10 mouse cellular contexts compared by ENCODE assay signal in genomic region chr12:31912966-31913551, GRCm38 (mm10). TPM values are rescaled to one million over a fixed set of nuclear protein-coding genes. Genes with fewer than 3 reads are reported as not detected.
DNase-seq lines count a peak whose midpoint lies in the region; TF ChIP-seq lines count a peak whose summit lies in the region.
"Had no signal": no experiment of that assay in that cellular context is flagged by ENCODE, and none has a peak within 500 bp of the region (broad histone marks: within the 10 kb centered on the region; RNA-seq: fewer than 3 reads in every experiment).

No protein-coding gene starts in this region.

- H3K4me1 ChIP-seq in cerebellum, adult 2 months (ENCODE audit: control insufficient read depth, insufficient read depth, low read length), result peaks cover 28% of the 10 kb centered on the region
- 0 out of 2 replicates have a peak, but pooled peaks cover 2% of the 10 kb centered on the region for H3K4me1 ChIP-seq in heart, adult 2 months (ENCODE audit: control insufficient read depth, insufficient read depth, low read length)
- H3K4me1 ChIP-seq: hindbrain, embryonic 15.5 days had no signal

- no peak for TF ChIP-seq EP300 in heart, adult 2 months (IDR thresholded peaks at IDR 0.05; ENCODE audit: insufficient read depth, low read depth, low read length)

- intact Hi-C loops in heart, adult 2 months (cut with DNase I), result no loop called here
- intact Hi-C loops in heart, postnatal 36 days (cut with DNase I), result loop anchor here (5.0 kb wide), 1 partner anchor 66 kb away; no protein-coding TSS in a partner anchor

- H3K79me2 ChIP-seq in heart, adult 2 months (replicated peaks; ENCODE audit: control insufficient read depth, insufficient read depth, low read length), result no peaks in the 10 kb centered on the region

- DNase-seq in cerebellum, adult 2 months, result peak; percentile 42 to 48
- no peak for DNase-seq in cerebellum, adult 8-10 months
- no peak for DNase-seq in heart, adult 2 months
- DNase-seq in heart, postnatal 36 days, result no peak
- DNase-seq in layer of hippocampus, adult 2 months (ENCODE audit: low spot score in 2 of 2), result no peak
- DNase-seq in layer of hippocampus, postnatal 10 days (ENCODE audit: low spot score in 2 of 2), result no peak
- DNase-seq in yolk sac, embryonic 10.5 days (ENCODE audit: low spot score), result peak; percentile 67
- no peak for DNase-seq in ovary, postnatal 14 days (ENCODE audit: low spot score)

- no peak overlapping the region for H3K9ac ChIP-seq in heart, adult 2 months (ENCODE audit: low read depth, low read length)
- H3K9ac ChIP-seq: embryonic facial prominence, embryonic 12.5 days; hindbrain, embryonic 15.5 days had no signal

- no peak for TF ChIP-seq CTCF in cerebellum, adult 2 months (IDR thresholded peaks at IDR 0.05; ENCODE audit: borderline replicate concordance, insufficient read depth, low read depth, low read length)
- TF ChIP-seq CTCF in heart, adult 2 months (IDR thresholded peaks at IDR 0.05), result no peak
- no peak for TF ChIP-seq CTCF in layer of hippocampus, adult 2 months (conservative IDR thresholded peaks at IDR 0.05)

- H3K27me3 ChIP-seq in cerebellum, adult 2 months (ENCODE audit: control insufficient read depth, insufficient read depth, low read length), result no peaks in the 10 kb centered on the region
- H3K27me3 ChIP-seq in heart, adult 2 months (ENCODE audit: control insufficient read depth, insufficient read depth, low read length), result no peaks in the 10 kb centered on the region
- H3K27me3 ChIP-seq: embryonic facial prominence, embryonic 12.5 days; hindbrain, embryonic 15.5 days had no signal

- H3K4me3 ChIP-seq in cerebellum, adult 2 months (replicated peaks; ENCODE audit: insufficient read depth, low read depth, low read length), result no peak overlapping the region
- no peak overlapping the region for H3K4me3 ChIP-seq in heart, adult 2 months
- H3K4me3 ChIP-seq in layer of hippocampus, adult 2 months, result no peak overlapping the region
- H3K4me3 ChIP-seq: embryonic facial prominence, embryonic 12.5 days; hindbrain, embryonic 15.5 days had no signal

- peak overlapping the region; percentile 99 for H3K27ac ChIP-seq in cerebellum, adult 2 months (ENCODE audit: insufficient read depth, low read length)
- peak overlapping the region; percentile 61 for H3K27ac ChIP-seq in heart, adult 2 months
- peak overlapping the region; percentile 84 for H3K27ac ChIP-seq in layer of hippocampus, adult 2 months
- H3K27ac ChIP-seq: embryonic facial prominence, embryonic 12.5 days; hindbrain, embryonic 15.5 days had no signal

- WGBS in cerebellum, adult 2 months, result 83% methylated on average over 6 of the region's 6 CpGs
- 86% methylated on average over 6 of the region's 6 CpGs for whole genome bisulfite sequencing in heart, adult 2 months

- TF ChIP-seq POLR2A in cerebellum, adult 2 months (IDR thresholded peaks at IDR 0.05; ENCODE audit: borderline replicate concordance, insufficient read depth, low read length), result no peak
- no peak for TF ChIP-seq POLR2A in heart, adult 2 months (IDR thresholded peaks at IDR 0.05; ENCODE audit: insufficient read depth, low read depth, low read length)

- no peaks in the 10 kb centered on the region for H3K36me3 ChIP-seq in heart, adult 2 months (ENCODE audit: control insufficient read depth, insufficient read depth, low read length)
- H3K36me3 ChIP-seq: embryonic facial prominence, embryonic 12.5 days; hindbrain, embryonic 15.5 days had no signal

RNA-seq across cellular contexts. Expression of gene Hbp1, which starts 37.3 kb away (rescaled TPM):
- polyA plus RNA-seq in cerebellum, adult 2 months (2012; rRNA removed), result 43.5 and 46.2 TPM in 2 replicates
- 10 to 100 TPM; 58.2 to 67.2 TPM for total RNA-seq in heart, adult 2 months (2021)
- polyA plus RNA-seq in heart, adult 2 months (2012; rRNA removed), result 65.4 and 108 TPM in 2 replicates
- total RNA-seq in heart, postnatal 36 days (2021), result 10 to 100 TPM; 82.7 to 98.0 TPM
- 10 to 100 TPM; 26.4 to 28.8 TPM for total RNA-seq in layer of hippocampus, adult 2 months (2021)
- total RNA-seq in layer of hippocampus, postnatal 10 days (2021), result 10 to 100 TPM; 24.4 to 25.3 TPM

Comparison
In these comparisons a context has a peak if more than half of its experiments do, and no peak if none do; other contexts are left out.
1. DNase-seq: peak in cerebellum, adult 2 months (2 of 2) and yolk sac, embryonic 10.5 days (single experiment); none in cerebellum, adult 8-10 months (single experiment), heart, adult 2 months (0 of 2), heart, postnatal 36 days (0 of 2), layer of hippocampus, adult 2 months (0 of 2), layer of hippocampus, postnatal 10 days (0 of 2) and ovary, postnatal 14 days (single experiment).
2. Peak in every context shown above with its lines, with median percentiles within 50 percentile points of each other: H3K27ac ChIP-seq.